Mouse (Mus musculus): Measurements from ENCODE around the gene Atoh8.

The Atoh8 gene

GRCm38 (mm10) chr6:72225686-72226085, 9.7 kb downstream of the Atoh8 start:
- no peak for DNase-seq

- DNase-seq: peak; percentile 36
Observed at GRCm38 (mm10) chr6:72223892-72224291, 11.5 kb downstream of the Atoh8 start.

- DNase-seq: no peak
Observed at GRCm38 (mm10) chr6:72222876-72223275, 12.5 kb downstream of the Atoh8 start.

- DNase-seq: no peak
Observed at GRCm38 (mm10) chr6:72222271-72222724, 13.1 kb downstream of the Atoh8 start.

- peak; percentile 34 for DNase-seq
Observed at GRCm38 (mm10) chr6:72221271-72221670, 14.1 kb downstream of the Atoh8 start.

GRCm38 (mm10) chr6:72219549-72219948, 15.8 kb downstream of the Atoh8 start:
- DNase-seq: peak; percentile 46

DNA sequence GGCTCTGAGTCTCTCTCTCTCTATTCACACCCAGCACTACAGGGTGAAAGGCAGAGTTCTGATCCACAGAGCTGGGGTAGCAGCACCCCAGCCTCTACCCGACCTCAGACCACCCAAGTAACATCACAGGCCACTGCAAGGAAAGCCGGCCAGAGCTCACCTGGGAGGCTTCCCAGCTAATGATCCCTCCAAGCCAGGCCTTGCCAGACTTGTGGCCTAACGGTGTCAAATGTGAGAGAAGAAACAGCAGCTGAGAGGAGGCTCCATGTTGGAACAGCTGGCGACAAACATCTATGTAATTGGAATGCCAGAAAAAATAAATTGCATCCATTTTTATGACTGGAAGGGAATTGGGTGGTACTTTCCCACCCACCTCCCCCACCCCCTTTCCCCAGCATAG, 17.1 kb downstream of the Atoh8 start:
- DNase-seq: no peak

DNA sequence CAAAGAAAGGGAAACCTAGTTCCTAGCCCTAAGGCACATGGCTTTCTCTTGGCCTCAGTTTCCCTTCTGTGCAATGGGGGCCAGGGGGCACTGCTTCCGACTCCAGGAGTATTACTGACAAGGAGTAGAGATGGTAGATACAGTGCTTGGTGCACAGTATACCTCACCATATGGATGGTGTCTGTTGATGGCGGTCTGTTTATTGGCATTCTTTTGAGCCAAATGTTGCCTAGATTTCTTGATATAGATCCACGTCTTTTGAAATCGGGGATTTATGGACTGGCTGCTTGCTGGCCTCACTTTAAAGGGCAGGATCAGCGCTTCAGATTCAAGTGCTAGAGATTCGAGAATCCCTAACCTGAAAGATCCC, 18.0 kb downstream of the Atoh8 start:
- DNase-seq: no peak

DNA sequence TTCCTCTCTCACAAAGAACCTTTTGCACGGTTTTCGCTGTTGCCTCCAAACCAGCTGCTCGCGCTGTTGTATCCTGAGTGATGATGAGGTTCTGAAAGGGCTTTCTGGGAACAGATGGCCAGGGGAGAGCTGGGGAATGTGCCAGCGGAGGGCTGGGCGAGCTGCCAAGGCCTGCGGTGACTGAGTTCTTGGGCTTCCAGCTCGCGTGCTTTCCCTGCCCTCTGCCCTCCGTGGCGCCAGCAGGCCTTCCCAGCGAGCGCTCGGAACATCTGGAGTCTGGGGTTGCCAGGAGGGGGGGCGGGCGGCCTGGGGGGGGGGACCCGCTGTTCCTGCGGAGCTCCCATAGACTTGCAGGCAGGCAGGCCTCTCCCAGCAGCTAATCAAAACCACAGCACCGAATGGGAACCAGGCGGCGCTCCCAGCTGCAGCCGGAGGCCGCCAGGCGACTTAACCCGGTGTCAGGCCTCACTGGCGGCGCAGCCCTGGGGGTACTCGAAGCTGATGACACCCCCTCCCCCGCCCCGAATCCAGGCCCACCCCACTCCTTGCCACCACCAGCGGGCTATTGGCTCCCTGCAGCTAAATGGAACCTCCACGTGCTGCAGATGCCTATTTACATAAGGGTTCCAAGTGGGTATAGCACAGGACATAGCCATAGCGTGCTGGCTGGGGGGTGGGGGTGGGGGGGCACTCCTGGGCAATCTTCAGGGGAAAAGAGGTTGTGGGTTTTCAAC, 18.5 kb downstream of the Atoh8 start:
- DNase-seq: peak; percentile 70

DNA sequence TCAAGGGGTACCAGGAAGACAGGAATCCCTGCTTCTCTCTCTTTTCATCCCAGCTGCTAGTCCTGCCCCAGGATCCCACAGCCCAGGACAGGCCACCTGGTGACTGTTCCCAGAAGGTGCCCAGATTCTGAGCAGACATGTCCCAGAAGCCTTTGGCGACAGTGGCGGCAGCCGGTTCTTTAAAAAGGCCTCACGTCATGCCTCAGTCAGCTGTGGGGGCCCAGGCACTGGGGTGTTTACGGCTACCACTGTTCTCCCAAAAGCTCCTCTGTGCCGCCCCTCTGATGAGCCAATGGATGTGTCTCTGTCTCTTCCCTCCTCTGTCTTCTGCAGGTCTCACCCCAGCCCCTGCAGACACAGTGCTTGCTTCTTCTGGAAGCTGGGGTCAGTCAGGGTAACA, 19.8 kb downstream of the Atoh8 start:
- peak; percentile 30 for DNase-seq

GRCm38 (mm10) chr6:72211360-72211759, 24.0 kb downstream of the Atoh8 start:
- DNase-seq: no peak

DNA sequence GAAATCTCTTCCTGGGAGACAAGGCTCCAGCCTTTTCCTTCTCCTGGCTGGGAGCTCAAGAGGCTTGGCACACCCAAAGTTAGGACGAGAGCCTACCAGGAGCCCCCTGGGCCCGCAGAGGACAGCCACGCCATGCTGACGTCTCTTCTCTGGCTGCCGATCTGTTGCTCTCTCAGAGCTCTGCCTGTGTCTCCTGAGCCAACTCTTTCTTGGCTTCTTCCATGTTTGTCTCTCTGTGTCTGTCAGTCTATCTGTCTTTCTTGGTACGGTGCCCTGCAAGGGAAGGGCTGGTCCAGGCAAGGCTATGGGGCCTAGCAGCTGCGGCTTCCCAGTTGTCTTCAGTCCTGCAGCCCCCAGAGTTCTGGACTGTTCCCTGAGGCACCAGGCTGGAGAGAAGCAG, 24.6 kb downstream of the Atoh8 start:
- DNase-seq: no peak

DNA sequence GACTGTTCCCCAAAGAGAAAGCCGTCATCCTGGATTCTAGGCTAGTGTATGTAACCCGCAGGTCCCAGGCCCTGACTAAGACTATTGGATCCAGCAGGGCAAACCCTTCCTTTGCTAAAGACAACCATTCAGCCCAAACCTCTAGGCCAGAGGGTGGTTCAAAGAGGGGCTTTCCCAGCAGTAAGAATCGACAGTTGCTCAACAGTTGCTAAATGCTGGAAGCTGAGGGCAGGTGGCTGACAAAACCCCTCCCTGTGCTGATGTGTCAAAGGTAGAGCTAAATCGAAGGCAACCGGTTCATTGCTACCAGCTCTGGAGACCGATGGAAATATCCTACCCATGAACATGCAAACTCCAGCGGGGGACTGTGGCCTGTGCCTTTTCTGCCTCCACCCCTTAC, 25.6 kb downstream of the Atoh8 start:
- DNase-seq: no peak

DNA sequence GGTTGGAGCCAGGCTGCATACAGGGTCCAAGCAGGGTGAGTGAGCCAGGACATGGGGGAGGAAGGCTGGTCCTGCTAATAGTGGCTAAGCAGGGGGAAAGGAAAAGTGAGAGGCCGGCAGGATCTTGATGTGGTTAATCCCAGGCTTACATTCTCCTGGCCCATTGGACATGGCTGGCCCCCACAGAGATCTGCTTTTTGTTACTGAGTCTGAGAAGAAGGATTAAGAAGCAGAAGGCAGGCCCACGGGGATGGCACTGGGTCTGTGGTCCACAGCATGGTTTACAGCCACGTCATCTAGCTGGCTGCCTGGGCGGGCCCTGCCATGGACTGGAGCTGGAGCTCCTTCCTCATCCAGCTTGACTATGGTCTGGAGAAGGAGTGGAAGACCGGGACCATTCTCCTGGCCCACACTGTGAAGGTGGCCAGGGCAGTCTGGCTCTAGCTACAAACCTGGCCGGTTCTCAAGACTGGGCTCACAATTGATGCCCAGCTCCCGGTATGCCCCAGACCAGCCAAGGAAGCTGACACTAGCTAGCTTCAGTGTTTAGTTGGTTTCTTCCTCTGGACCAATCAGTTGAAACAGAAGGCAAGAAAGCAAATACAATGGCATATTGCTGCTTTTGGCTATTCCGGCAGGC, 26.9 kb downstream of the Atoh8 start:
- no peak for DNase-seq

DNA sequence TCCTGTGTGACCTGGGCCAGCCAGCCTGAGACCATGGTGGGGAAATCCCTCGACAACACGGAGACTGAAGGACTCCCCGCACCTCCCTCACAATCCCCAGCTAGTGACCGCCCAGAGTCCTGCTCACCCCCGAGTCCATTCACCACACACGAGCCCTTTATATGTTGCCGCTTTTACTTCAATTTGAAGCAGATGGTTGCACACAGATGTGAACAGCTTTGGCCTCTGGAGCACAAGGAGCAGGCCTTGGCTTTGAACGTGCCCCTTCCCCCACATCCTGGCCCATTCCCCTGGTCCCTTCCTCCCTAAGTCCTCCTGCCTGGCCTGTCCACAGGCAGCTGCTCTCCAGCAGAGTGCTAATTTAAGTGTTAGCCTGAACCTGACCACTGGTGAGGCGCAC, 29.4 kb downstream of the Atoh8 start:
- DNase-seq: no peak

GRCm38 (mm10) chr6:72204858-72205257, 30.5 kb downstream of the Atoh8 start:
- DNase-seq: no peak

DNA sequence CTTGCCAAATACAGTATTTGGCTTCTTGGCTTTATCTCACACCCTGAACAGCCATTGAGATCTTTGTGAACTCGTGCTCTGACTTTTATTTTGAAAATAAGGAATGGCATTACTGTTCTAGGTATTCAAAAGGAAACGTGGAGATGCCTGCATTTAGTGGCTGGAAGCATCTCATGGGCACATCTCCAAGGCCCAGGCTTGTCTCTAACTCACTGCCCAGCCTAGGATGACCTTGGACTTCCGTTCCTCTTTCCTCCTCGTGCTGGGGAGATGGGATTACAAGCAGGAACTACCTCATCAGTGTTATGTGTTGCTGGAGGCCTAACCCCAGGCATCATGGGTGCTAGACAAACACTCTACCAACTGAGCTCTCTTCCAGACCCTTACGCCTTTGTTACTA, 32.1 kb downstream of the Atoh8 start:
- no peak for DNase-seq

DNA sequence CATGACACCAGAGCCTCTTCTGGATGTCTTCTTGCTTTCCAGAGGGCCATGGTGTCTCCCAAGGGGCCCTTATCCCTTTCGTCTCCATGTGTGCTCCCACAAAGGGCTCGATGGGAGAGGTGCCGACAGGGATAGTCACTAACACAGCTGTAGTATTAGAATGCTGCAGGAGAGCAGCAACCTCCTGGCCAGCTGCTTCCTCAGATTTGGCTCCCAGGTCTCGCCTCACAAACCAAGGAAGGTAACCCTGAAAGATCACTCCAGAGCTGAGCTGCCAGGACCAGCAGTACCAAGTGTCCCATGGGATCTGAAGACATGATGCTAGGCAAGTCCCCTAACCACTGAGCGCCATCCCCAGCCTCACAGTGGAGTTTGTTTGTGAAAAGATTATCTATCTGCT, 32.6 kb downstream of the Atoh8 start:
- DNase-seq: no peak

GRCm38 (mm10) chr6:72200595-72201256, 34.7 kb downstream of the Atoh8 start:
- DNase-seq: no peak

DNA sequence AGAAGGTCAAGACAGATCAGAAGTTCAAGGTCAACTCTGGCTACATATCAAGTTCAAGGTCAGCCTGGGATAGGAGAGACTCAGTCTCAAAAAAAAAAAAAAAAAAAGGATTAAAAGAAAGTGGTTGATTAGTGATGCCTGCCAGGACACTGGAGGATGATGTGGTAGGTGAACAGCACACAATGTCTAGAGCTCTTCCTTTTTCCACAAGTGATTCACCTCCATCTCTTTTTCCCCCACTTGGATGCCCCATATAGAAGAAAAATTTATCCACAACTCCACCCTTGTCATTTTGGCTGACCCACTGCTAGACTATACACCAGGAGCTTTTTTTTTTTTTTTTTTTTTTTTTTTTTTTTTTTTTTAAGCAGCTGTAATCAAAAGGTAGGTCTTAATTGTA, 37.9 kb downstream of the Atoh8 start:
- DNase-seq: no peak

DNA sequence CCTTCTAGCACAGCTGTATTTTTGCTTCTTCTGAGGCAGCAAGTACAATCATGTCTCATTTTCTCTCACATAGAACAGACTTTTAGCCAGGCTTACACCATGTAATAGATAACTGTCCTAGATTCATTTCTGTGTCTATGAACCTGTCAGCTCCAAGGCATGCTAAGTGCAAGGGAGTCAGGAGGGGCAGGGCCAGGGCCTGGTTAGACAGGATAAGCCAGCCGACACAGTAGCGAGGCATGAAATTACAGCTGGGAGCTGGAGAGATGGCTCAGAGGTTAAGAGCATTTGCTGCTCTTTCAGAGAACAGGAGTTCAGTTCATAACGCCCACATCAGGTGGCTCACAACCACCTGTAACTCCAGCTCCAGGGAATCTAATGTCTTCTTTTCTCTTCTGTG, 38.7 kb downstream of the Atoh8 start:
- no peak for DNase-seq

DNA sequence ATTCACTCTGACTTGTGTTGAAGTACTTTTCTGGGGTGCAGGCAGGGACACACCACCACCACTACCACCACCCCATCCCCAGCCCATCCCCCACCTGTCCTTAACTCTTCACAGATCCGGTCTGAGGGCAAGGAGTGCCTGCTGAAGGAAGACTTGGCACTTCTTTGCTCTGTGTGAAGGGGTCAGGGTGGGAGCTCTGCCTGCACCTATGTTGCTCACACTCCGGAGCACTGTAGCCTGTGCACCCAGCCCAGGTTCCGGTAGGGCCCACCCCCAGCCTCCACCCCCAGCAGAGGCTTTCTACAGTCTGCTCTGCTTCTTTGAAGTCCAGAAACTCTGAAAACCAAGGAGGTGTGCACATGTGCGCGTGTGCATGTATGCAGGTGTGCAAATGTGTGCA, 44.8 kb downstream of the Atoh8 start:
- DNase-seq: peak; percentile 38

DNA sequence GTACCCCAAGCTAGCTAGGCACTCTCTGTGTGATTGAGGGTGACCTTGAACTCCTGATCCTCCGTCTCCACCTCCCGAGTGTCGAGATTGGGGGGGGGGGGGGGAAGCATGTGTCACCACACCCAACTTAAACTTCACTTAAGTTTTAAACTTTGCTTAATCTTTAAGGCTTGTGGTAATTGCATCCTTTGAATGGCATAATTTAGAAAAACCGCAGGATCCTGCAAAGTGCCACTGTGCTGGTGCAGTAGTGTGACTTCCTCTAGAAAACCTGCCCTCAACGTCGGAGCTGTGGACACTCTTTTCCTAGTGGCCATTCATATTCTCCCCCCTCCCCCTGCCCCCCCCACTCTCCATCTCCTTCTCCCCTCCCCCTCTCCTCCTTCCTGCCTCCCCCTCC, 45.3 kb downstream of the Atoh8 start:
- no peak for DNase-seq

Measured in thymus, postnatal 4 days (tissue).